Mouse (Mus musculus) hindbrain, embryonic 10.5 days (tissue): ENCODE measurements around the gene Fap. TPM values are rescaled to one million over a fixed set of nuclear protein-coding genes. Genes with fewer than 3 reads are reported as not detected.

ENCODE experiments used
- DNase-seq: peaks from one replicate; pipeline ENCODE4 v3.0.0-alpha.2; 2017; ENCODE audit warnings: low spot score
- H3K27ac ChIP-seq: fragments of 300-500 bp; sonication (generic); 2 replicates; pipeline ENCODE4 v1.5.1; 2016; ENCODE audit warnings: mild to moderate bottlenecking, moderate library complexity
- H3K27me3 ChIP-seq: fragments of 300-500 bp; sonication (generic); 2 replicates; pipeline ENCODE4 v1.6.1; 2016; ENCODE audit warnings: mild to moderate bottlenecking; ENCODE audit not compliant: poor library complexity, insufficient read depth, severe bottlenecking
- H3K36me3 ChIP-seq: fragments of 300-500 bp; sonication (generic); 2 replicates; pipeline ENCODE4 v1.6.1; 2016; ENCODE audit warnings: mild to moderate bottlenecking, moderate library complexity
- H3K4me1 ChIP-seq: fragments of 300-500 bp; sonication (generic); replicated peaks from 2 replicates; pipeline ENCODE4 v1.6.1; 2016; ENCODE audit warnings: mild to moderate bottlenecking
- H3K4me3 ChIP-seq: fragments of 300-500 bp; sonication (generic); 2 replicates; pipeline ENCODE4 v1.5.1; 2016; ENCODE audit warnings: mild to moderate bottlenecking, moderate library complexity
- H3K9me3 ChIP-seq: fragments of 300-500 bp; sonication (generic); 2 replicates; pipeline ENCODE4 v1.6.1; 2016; ENCODE audit warnings: mild to moderate bottlenecking, moderate library complexity
- WGBS: fragments of 180-500 bp; shearing (Covaris S2); methylation state at CpG from one replicate; pipeline ENCODE4 v1.1.7; 2016; 5-methylcytosine and 5-hydroxymethylcytosine counted together
- polyA plus RNA-seq: library from polyadenylated mRNA; unstranded; fragments of >200 nt; fragmentation: Nextera tagmentation; extraction: Ambion mirVana; gene quantifications from 2 replicates; pipeline ENCODE4 v1.2.1, GENCODE M21; 2016

Fap gene
- polyA plus RNA-seq, 1 experiment from 2014 or later = 3.1 TPM

DNA sequence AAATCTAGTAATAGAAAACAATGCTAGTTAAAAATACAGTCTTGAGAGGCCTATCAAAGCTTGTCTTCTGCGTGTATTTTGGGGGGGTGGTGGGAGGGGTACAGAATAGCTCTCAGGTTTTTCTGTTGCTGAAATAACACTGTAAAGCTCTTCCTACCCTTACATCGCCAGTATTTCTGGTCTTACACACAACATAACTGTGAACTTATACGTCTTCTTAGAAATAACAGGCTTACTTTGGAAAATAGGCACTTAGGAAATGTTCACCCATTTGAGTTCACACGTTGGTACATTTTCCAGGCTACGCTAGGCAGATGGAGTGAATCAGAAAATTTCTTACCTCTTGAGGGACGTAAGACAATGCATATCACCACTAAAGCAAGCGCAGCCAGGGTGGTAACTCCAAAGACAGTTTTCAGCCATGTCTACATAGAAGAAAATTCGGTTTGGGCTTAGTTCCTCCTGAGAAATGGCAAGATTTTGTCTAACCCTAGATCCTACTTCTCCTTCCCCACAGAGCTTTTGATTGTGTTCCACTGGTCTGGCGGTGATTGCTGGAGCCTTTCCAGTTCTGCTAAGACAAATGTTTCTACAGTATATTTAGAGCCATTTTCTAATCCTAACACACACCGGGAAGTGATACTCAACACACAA is 649 bp downstream of the Fap start:
- no peak overlapping the region for H3K4me3 ChIP-seq
- no peaks in the 10 kb centered on the region for H3K27me3 ChIP-seq
- DNase-seq = no peak
- WGBS = 86% methylated on average over 10 of the region's 10 CpGs
- H3K36me3 ChIP-seq = no peaks in the 10 kb centered on the region
- H3K4me1 ChIP-seq = no peaks in the 10 kb centered on the region
- H3K27ac ChIP-seq = no peak overlapping the region
- H3K9me3 ChIP-seq = no peaks in the 10 kb centered on the region

GRCm38 (mm10) chr2:62564687-62565086 is 9.2 kb downstream of the Fap start:
- DNase-seq = no peak
- Histone ChIP-seq H3K27me3 (no peaks in the 10 kb centered on the region), H3K9me3 (no peaks in the 10 kb centered on the region), H3K4me3 (no peak overlapping the region), H3K4me1 (no peaks in the 10 kb centered on the region), H3K27ac (no peak overlapping the region), H3K36me3 (no peaks in the 10 kb centered on the region)
- WGBS = 93% methylated on average over 1 of the region's 1 CpGs

- Histone ChIP-seq H3K4me1 (no peaks in the 10 kb centered on the region), H3K36me3 (no peaks in the 10 kb centered on the region), H3K27me3 (no peaks in the 10 kb centered on the region), H3K27ac (no peak overlapping the region), H3K9me3 (no peaks in the 10 kb centered on the region), H3K4me3 (no peak overlapping the region)
- 77% methylated on average over 5 of the region's 5 CpGs for WGBS
- DNase-seq = no peak
Observed at GRCm38 (mm10) chr2:62562661-62563485, 11.0 kb downstream of the Fap start.

GRCm38 (mm10) chr2:62557417-62557816 is 16.5 kb downstream of the Fap start:
- Histone ChIP-seq H3K36me3 (no peaks in the 10 kb centered on the region), H3K4me1 (no peaks in the 10 kb centered on the region), H3K9me3 (no peaks in the 10 kb centered on the region), H3K27ac (no peak overlapping the region), H3K4me3 (no peak overlapping the region), H3K27me3 (no peaks in the 10 kb centered on the region)
- no peak for DNase-seq
- 76% methylated on average over 2 of the region's 2 CpGs for WGBS

DNA sequence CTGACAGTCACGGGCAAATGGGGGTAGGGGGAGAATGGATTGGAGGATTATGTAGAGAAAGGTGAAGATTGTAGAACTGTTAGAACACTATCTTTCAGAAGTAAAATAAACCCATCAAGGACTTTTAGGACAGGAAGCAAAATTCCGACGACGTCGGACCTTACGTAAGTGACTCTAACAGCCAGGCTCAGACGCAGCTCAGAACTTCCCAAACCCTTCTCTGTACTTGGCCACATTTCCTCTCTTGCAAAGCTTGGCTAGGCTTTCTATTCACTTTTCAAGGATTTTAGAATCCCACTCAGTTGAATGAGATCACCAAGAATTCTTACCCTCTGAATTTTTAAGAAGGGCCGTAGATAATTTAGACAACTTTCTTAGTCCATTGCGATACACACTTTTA is 17.5 kb downstream of the Fap start:
- H3K27me3 ChIP-seq = no peaks in the 10 kb centered on the region
- no peak overlapping the region for H3K27ac ChIP-seq
- H3K9me3 ChIP-seq = no peaks in the 10 kb centered on the region
- DNase-seq = no peak
- no peaks in the 10 kb centered on the region for H3K4me1 ChIP-seq
- WGBS = 91% methylated on average over 9 of the region's 9 CpGs
- H3K36me3 ChIP-seq = no peaks in the 10 kb centered on the region
- H3K4me3 ChIP-seq = no peak overlapping the region

DNA sequence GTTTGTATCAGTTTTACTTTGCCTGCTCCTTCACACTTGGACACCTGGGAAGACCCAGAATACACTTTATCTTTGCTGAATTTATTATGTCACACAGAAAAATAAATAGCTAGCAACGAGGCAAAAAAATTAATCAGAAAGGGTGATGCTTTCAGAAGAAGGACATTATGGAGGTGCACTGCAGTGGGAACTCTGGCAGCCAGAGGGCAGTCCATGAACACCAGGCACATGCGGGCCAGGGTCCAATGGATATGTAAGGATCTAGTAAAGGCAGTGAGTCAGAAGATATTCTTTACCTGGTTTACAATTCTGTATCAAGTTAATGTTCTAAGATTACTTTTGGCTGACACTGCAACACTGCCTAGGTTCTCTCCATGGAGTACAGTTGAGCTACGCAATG is 24.2 kb downstream of the Fap start:
- H3K4me1 ChIP-seq = no peaks in the 10 kb centered on the region
- no peak overlapping the region for H3K4me3 ChIP-seq
- no peaks in the 10 kb centered on the region for H3K36me3 ChIP-seq
- no peak for DNase-seq
- H3K9me3 ChIP-seq = no peaks in the 10 kb centered on the region
- H3K27me3 ChIP-seq = no peaks in the 10 kb centered on the region
- WGBS = 85% methylated on average over 3 of the region's 3 CpGs
- H3K27ac ChIP-seq = no peak overlapping the region

GRCm38 (mm10) chr2:62549131-62549530 is 24.7 kb downstream of the Fap start:
- WGBS = 91% methylated on average over 4 of the region's 4 CpGs
- Histone ChIP-seq H3K4me3 (no peak overlapping the region), H3K27ac (no peak overlapping the region), H3K27me3 (no peaks in the 10 kb centered on the region), H3K4me1 (no peaks in the 10 kb centered on the region), H3K36me3 (no peaks in the 10 kb centered on the region), H3K9me3 (no peaks in the 10 kb centered on the region)
- DNase-seq = no peak

GRCm38 (mm10) chr2:62548104-62548503 is 25.8 kb downstream of the Fap start:
- 95% methylated on average over 5 of the region's 5 CpGs for WGBS
- H3K4me1 ChIP-seq = no peaks in the 10 kb centered on the region
- no peak overlapping the region for H3K27ac ChIP-seq

GRCm38 (mm10) chr2:62535483-62535882 is 38.4 kb downstream of the Fap start:
- Histone ChIP-seq H3K9me3 (no peaks in the 10 kb centered on the region), H3K4me1 (no peaks in the 10 kb centered on the region), H3K27me3 (no peaks in the 10 kb centered on the region), H3K4me3 (no peak overlapping the region), H3K36me3 (no peaks in the 10 kb centered on the region), H3K27ac (no peak overlapping the region)
- 93% methylated on average over 8 of the region's 8 CpGs for WGBS
- DNase-seq = no peak

More at GRCm38 (mm10) chr2:62548104-62548503, 25.8 kb downstream of the Fap start:
- no peak for DNase-seq
- Histone ChIP-seq H3K27me3 (no peaks in the 10 kb centered on the region), H3K9me3 (no peaks in the 10 kb centered on the region), H3K4me3 (no peak overlapping the region), H3K36me3 (no peaks in the 10 kb centered on the region)

- no peak for DNase-seq
- 73% methylated on average over 1 of the region's 1 CpGs for WGBS
- Histone ChIP-seq H3K27ac (no peak overlapping the region), H3K4me1 (no peaks in the 10 kb centered on the region), H3K4me3 (no peak overlapping the region), H3K9me3 (no peaks in the 10 kb centered on the region), H3K36me3 (no peaks in the 10 kb centered on the region), H3K27me3 (no peaks in the 10 kb centered on the region)
Observed at GRCm38 (mm10) chr2:62531065-62531464, 42.8 kb downstream of the Fap start.

DNA sequence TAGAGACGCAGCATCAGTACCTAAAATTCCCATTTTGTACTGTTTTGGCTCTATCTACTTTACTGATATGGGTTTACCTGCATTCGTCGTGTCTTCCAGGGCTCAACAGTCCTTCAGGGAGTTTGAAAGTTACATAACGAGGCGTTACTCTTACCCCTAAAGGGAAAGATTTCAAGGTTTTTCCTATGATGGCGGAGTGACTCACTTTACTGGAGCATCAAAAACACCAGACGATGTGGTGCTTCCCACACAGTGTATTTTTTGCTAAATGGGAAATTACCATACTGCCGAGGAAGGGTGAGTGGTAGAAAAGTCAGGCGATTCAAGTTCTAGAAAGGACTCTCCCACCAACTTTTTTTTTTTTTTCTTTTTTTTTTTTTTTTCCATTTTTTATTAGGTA is 47.5 kb downstream of the Fap start:
- no peaks in the 10 kb centered on the region for H3K36me3 ChIP-seq
- no peak overlapping the region for H3K4me3 ChIP-seq
- no peaks in the 10 kb centered on the region for H3K27me3 ChIP-seq
- H3K4me1 ChIP-seq = no peaks in the 10 kb centered on the region
- no peak for DNase-seq
- WGBS = 92% methylated on average over 9 of the region's 9 CpGs
- no peaks in the 10 kb centered on the region for H3K9me3 ChIP-seq
- no peak overlapping the region for H3K27ac ChIP-seq

GRCm38 (mm10) chr2:62517790-62518189 is 56.1 kb downstream of the Fap start:
- H3K9me3 ChIP-seq = no peaks in the 10 kb centered on the region
- H3K36me3 ChIP-seq = no peaks in the 10 kb centered on the region
- H3K4me1 ChIP-seq = no peaks in the 10 kb centered on the region
- 82% methylated on average over 2 of the region's 2 CpGs for WGBS
- DNase-seq = no peak
- H3K27ac ChIP-seq = no peak overlapping the region
- no peak overlapping the region for H3K4me3 ChIP-seq
- no peaks in the 10 kb centered on the region for H3K27me3 ChIP-seq

DNA sequence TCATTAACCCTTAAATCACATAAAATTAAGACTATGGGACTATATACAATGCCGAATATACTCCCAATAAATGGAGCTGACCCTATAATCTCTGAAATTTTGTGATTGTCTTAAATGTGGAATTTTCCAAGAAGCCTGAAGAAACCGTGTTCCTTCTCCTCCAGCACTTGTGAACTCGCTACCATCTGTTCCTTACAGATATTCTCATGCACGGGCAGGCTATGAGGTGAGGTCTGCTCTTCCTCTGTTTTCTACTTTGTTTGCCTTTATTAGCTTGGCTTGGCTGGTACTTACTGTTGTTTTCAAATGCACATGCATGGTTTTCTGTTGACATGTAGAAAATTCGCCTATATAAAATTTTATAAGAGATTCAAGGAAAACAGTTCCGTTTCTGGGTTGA is 59.4 kb downstream of the Fap start:
- no peak for DNase-seq
- Histone ChIP-seq H3K4me3 (no peak overlapping the region), H3K27me3 (no peaks in the 10 kb centered on the region), H3K27ac (no peak overlapping the region), H3K36me3 (no peaks in the 10 kb centered on the region), H3K9me3 (no peaks in the 10 kb centered on the region), H3K4me1 (no peaks in the 10 kb centered on the region)
- WGBS = 87% methylated on average over 6 of the region's 6 CpGs
